Mouse (Mus musculus) embryonic facial prominence, embryonic 13.5 days (tissue): Measurements from ENCODE around the gene Rps29. TPM values are rescaled to one million over a fixed set of nuclear protein-coding genes. Genes with fewer than 3 reads are reported as not detected.

Experiments
- ATAC-seq: fragments of 200-750 bp; cut with Nextera tagmentation; 2 replicates; pipeline ENCODE4 v1.8.0; 2017; ENCODE audit warnings: low read depth; ENCODE audit not compliant: insufficient number of reproducible peaks, insufficient read depth, low FRiP score, low TSS enrichment
- H3K27ac ChIP-seq: fragments of 300-500 bp; sonication (generic); 2 replicates; pipeline ENCODE4 v1.5.1; 2015; ENCODE audit warnings: moderate library complexity, mild to moderate bottlenecking, inconsistent platforms
- H3K27me3 ChIP-seq: fragments of 300-500 bp; sonication (generic); 2 replicates; pipeline ENCODE4 v1.6.1; 2015; ENCODE audit warnings: mild to moderate bottlenecking, inconsistent platforms
- H3K36me3 ChIP-seq: fragments of 300-500 bp; sonication (generic); 2 replicates; pipeline ENCODE4 v1.6.1; 2015; ENCODE audit warnings: mild to moderate bottlenecking, inconsistent platforms
- H3K4me1 ChIP-seq: fragments of 300-500 bp; sonication (generic); 2 replicates; pipeline ENCODE4 v1.6.1; 2015; ENCODE audit warnings: inconsistent platforms
- H3K4me2 ChIP-seq: fragments of 300-500 bp; sonication (generic); 2 replicates; pipeline ENCODE4 v1.6.1; 2015; ENCODE audit warnings: moderate library complexity, mild to moderate bottlenecking, inconsistent platforms
- H3K4me3 ChIP-seq: fragments of 300-500 bp; sonication (generic); 2 replicates; pipeline ENCODE4 v1.5.1; 2015; ENCODE audit warnings: mild to moderate bottlenecking, inconsistent platforms
- H3K9ac ChIP-seq: fragments of 300-500 bp; sonication (generic); 2 replicates; pipeline ENCODE4 v1.6.1; 2015; ENCODE audit warnings: mild to moderate bottlenecking, inconsistent platforms
- H3K9me3 ChIP-seq: fragments of 300-500 bp; sonication (generic); 2 replicates; pipeline ENCODE4 v1.6.1; 2016; ENCODE audit warnings: inconsistent platforms
- WGBS: fragments of 180-500 bp; shearing (Covaris S2); methylation state at CpG from one replicate; pipeline ENCODE4 v1.1.7; 2015; ENCODE audit warnings: mixed read lengths; 5-methylcytosine and 5-hydroxymethylcytosine counted together
- microRNA-seq: library from miRNA; unstranded; fragments of <30 nt; microRNA quantifications from one replicate; pipeline ENCODE4, GENCODE M21; 2016
- polyA plus RNA-seq: library from polyadenylated mRNA; unstranded; fragments of >200 nt; fragmentation: Nextera tagmentation; extraction: Ambion mirVana; gene quantifications from 2 replicates; pipeline ENCODE4 v1.2.1, GENCODE M21; 2015

Rps29 gene
- polyA plus RNA-seq, 1 experiment from 2014 or later = 2,108 TPM

- Histone ChIP-seq H3K9ac (no peak overlapping the region), H3K4me3 (no peak overlapping the region), H3K4me2 (no peak overlapping the region), H3K9me3 (no peaks in the 10 kb centered on the region), H3K27ac (no peak overlapping the region), H3K27me3 (no peaks in the 10 kb centered on the region), H3K4me1 (no peaks in the 10 kb centered on the region), H3K36me3 (no peaks in the 10 kb centered on the region)
- ATAC-seq = no peak
- 91% methylated on average over 5 of the region's 5 CpGs for WGBS
Observed at GRCm38 (mm10) chr12:69125066-69125465, 33.9 kb downstream of the Rps29 start.

DNA sequence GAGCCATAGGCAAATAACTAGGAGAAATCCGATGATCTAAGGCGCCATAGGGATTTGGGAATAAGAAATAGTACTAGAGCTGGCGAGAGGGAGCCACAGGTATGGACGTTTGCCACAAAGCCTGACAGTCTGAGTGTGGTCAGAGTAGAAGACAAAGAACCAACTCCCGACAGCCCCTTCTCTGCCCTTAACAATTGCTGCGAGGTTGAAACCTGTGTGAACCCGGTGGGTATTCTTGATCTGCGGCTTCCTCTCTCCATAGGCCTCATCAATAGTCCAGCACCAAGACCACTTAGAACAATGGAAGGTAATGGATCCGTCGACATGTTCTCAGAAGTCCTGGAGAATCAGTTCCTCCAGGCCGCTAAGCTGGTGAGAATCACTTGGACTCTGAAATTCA lies 36.2 kb downstream of the Rps29 start:
- no peak overlapping the region for H3K4me2 ChIP-seq
- 86% methylated on average over 11 of the region's 11 CpGs for WGBS
- no peak overlapping the region for H3K9ac ChIP-seq

GRCm38 (mm10) chr12:69119908-69120307 lies 39.1 kb downstream of the Rps29 start:
- no peak overlapping the region for H3K9ac ChIP-seq
- no peaks in the 10 kb centered on the region for H3K9me3 ChIP-seq
- no peak overlapping the region for H3K4me2 ChIP-seq
- no peak overlapping the region for H3K27ac ChIP-seq
- WGBS = 85% methylated on average over 6 of the region's 6 CpGs
- no peak overlapping the region for H3K4me3 ChIP-seq
- no peaks in the 10 kb centered on the region for H3K4me1 ChIP-seq
- H3K36me3 ChIP-seq = no peaks in the 10 kb centered on the region
- ATAC-seq = no peak
- H3K27me3 ChIP-seq = no peaks in the 10 kb centered on the region

More for the DNA sequence above, 36.2 kb downstream of the Rps29 start:
- H3K4me1 ChIP-seq = no peaks in the 10 kb centered on the region
- no peaks in the 10 kb centered on the region for H3K36me3 ChIP-seq
- no peaks in the 10 kb centered on the region for H3K9me3 ChIP-seq
- no peak for ATAC-seq
- no peak overlapping the region for H3K27ac ChIP-seq
- H3K4me3 ChIP-seq = no peak overlapping the region
- H3K27me3 ChIP-seq = no peaks in the 10 kb centered on the region

Small RNA genes lying within 50 kb of the gene (microRNA-seq; reads per million reads assigned to microRNA genes)
- gene Gm47287 (not detected), gene Gm47295 (not detected)

Other genes starting within 250 kb of the Rps29 start
- 22.0 and 22.3 TPM in 2 replicates for gene Lrr1, start 9.6 kb upstream of the Rps29 start, polyA plus RNA-seq
- gene Rpl36al, start 24.9 kb upstream of the Rps29 start, polyA plus RNA-seq = 521 and 554 TPM in 2 replicates
- gene Mgat2, start 25.0 kb upstream of the Rps29 start, polyA plus RNA-seq = 43.8 and 44.1 TPM in 2 replicates
- 33.8 and 40.4 TPM in 2 replicates for gene Gm49383, start 37.9 kb upstream of the Rps29 start, polyA plus RNA-seq
- 12.0 and 14.4 TPM in 2 replicates for gene Dnaaf2, start 39.2 kb upstream of the Rps29 start, polyA plus RNA-seq
- gene Gm49384, start 45.1 kb upstream of the Rps29 start, polyA plus RNA-seq = 26.1 and 33.9 TPM in 2 replicates
- 25.5 and 29.5 TPM in 2 replicates for gene Pole2, start 69.0 kb upstream of the Rps29 start, polyA plus RNA-seq
- 10.5 and 12.4 TPM in 2 replicates for gene Klhdc1, start 82.0 kb upstream of the Rps29 start, polyA plus RNA-seq
- 148 and 150 TPM in 2 replicates for gene Klhdc2, start 137.5 kb upstream of the Rps29 start, polyA plus RNA-seq
- 107 and 112 TPM in 2 replicates for gene Nemf, start 198.0 kb upstream of the Rps29 start, polyA plus RNA-seq
- 48.4 and 56.7 TPM in 2 replicates for gene Arf6, start 213.0 kb upstream of the Rps29 start, polyA plus RNA-seq
- 1.6 and 2.6 TPM in 2 replicates for gene Gm9887, start 213.3 kb upstream of the Rps29 start, polyA plus RNA-seq